Mouse (Mus musculus) midbrain, embryonic 11.5 days (tissue): Measurements from ENCODE around the gene Adh5. TPM values are rescaled to one million over a fixed set of nuclear protein-coding genes. Genes with fewer than 3 reads are reported as not detected.

ENCODE experiments used
- ATAC-seq: fragments of 200-750 bp; cut with Nextera tagmentation; 2 replicates; pipeline ENCODE4 v1.8.0; 2017; ENCODE audit warnings: moderate TSS enrichment, moderate library complexity; ENCODE audit not compliant: low FRiP score
- DNase-seq: peaks from one replicate; pipeline ENCODE4 v3.0.0; 2015; ENCODE audit warnings: low spot score; ENCODE audit errors: missing footprints
- H3K27ac ChIP-seq: fragments of 300-500 bp; sonication (generic); 2 replicates; pipeline ENCODE4 v1.5.1; 2014; ENCODE audit warnings: low read depth, low read length
- H3K27me3 ChIP-seq: fragments of 300-500 bp; sonication (generic); 2 replicates; pipeline ENCODE4 v1.6.1; 2014; ENCODE audit warnings: mild to moderate bottlenecking, low read length, moderate library complexity, mixed read lengths; ENCODE audit not compliant: control insufficient read depth, insufficient read depth
- H3K36me3 ChIP-seq: fragments of 300-500 bp; sonication (generic); 2 replicates; pipeline ENCODE4 v1.6.1; 2014; ENCODE audit warnings: mild to moderate bottlenecking, low read length, moderate library complexity, mixed read lengths; ENCODE audit not compliant: control insufficient read depth, insufficient read depth
- H3K4me1 ChIP-seq: fragments of 300-500 bp; sonication (generic); 2 replicates; pipeline ENCODE4 v1.6.1; 2014; ENCODE audit warnings: low read length; ENCODE audit not compliant: control insufficient read depth, insufficient read depth
- H3K4me2 ChIP-seq: fragments of 300-500 bp; sonication (generic); 2 replicates; pipeline ENCODE4 v1.6.1; 2014; ENCODE audit warnings: mild to moderate bottlenecking, moderate library complexity
- H3K4me3 ChIP-seq: fragments of 300-500 bp; sonication (generic); 2 replicates; pipeline ENCODE4 v1.5.1; 2014; ENCODE audit warnings: low read depth, low read length
- H3K9ac ChIP-seq: fragments of 300-500 bp; sonication (generic); 2 replicates; pipeline ENCODE4 v1.6.1; 2014; ENCODE audit warnings: low read length
- H3K9me3 ChIP-seq: fragments of 300-500 bp; sonication (generic); 2 replicates; pipeline ENCODE4 v1.6.1; 2016; ENCODE audit warnings: low read length; ENCODE audit not compliant: control insufficient read depth
- WGBS: fragments of 180-500 bp; shearing (Covaris S2); extraction: QIAGEN DNeasy Blood & Tissue Kit; methylation state at CpG from one replicate; pipeline ENCODE4 v1.1.7; 2014; 5-methylcytosine and 5-hydroxymethylcytosine counted together
- polyA plus RNA-seq: library from polyadenylated mRNA; unstranded; fragments of >200 nt; fragmentation: Nextera tagmentation; extraction: Ambion mirVana; gene quantifications from 2 replicates; pipeline ENCODE4 v1.2.1, GENCODE M21; 2014

The Adh5 gene
- polyA plus RNA-seq, result 279 and 283 TPM in 2 replicates

DNA sequence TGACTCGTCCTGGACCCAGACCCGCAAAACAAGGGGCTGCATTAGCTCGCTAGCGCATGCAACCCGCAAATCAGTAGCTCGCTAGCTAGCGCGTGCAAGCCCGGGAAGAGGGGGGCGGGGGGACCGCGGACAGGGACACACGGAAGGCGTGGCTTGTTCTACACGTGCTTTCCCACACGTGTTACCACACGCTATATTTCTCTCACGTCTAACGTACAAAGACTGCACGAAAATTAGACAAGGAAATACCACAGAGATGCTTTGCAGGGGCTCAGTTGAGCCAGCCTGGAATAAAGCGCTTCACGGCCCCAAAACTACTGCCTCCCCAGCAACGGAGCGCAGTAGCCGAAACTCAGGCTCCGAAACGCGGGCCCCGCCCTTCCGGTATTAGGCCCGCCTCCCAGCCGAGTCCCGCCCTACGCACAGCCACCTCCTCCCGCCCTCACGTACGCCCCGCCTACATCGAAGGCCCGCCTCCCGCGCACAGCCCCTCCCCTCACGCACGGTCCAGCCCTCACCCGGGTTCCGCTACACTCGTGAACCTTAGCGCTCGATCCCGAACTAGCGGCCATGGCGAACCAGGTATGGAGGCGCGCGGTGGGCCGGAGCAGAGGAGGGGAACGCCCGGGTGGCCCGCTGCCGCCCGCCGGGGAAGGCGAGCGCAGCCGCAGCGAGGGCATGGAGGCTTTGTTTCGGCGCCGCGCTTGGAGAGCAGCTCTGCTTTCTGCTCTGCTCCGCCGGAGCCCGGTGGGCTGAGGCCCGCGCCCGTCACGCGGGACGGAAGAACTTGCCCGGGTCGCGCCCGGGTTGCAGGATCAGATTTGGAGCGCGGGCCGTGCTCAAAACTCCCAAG is at the start of gene Adh5:
TSS of gene Adh5 (plus strand) at position 482 of the 853 bp plus-strand sequence.
- DNase-seq, result peak; percentile 100
- Histone ChIP-seq H3K4me2 (peak within 1 kb of the TSS; percentile 76), H3K36me3 (peaks cover 8% of the 10 kb centered on the region), H3K9ac (peak within 1 kb of the TSS; percentile 87), H3K27me3 (no peaks in the 10 kb centered on the region), H3K4me3 (peak within 1 kb of the TSS; percentile 82), H3K9me3 (no peaks in the 10 kb centered on the region), H3K4me1 (peaks cover 10% of the 10 kb centered on the region), H3K27ac (peak within 1 kb of the TSS; percentile 62)
- ATAC-seq, result peak; percentile 99
- WGBS, result under 1% methylated on average over 85 of the region's 86 CpGs

DNA sequence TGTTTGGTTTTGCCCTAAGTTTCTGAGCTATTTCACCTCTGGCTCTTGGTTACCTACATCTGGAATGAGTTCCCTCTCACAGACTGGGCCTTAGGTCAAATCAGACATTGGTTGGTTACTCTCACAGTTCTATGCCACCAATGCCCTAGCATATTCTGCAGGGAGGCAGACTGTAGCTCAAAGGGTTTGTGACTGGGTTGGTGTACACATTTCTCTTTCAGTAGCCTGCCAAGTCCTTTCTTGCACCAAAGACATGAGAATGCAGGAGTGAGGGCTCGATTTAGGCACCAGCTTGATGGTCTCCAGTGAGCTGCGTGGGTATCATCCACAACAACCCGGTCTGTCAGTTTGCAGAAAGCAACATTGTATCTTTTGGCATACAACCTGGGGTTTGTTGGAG is 38.0 kb upstream of the Adh5 start:
- H3K9ac ChIP-seq, result no peak overlapping the region
- ATAC-seq (no peak), DNase-seq (peak; percentile 83)
- H3K4me3 ChIP-seq, result no peak overlapping the region
- H3K4me2 ChIP-seq, result no peak overlapping the region
- H3K27me3 ChIP-seq, result no peaks in the 10 kb centered on the region
- H3K4me1 ChIP-seq, result no peaks in the 10 kb centered on the region
- H3K9me3 ChIP-seq, result no peaks in the 10 kb centered on the region
- H3K36me3 ChIP-seq, result no peaks in the 10 kb centered on the region
- H3K27ac ChIP-seq, result no peak overlapping the region
- WGBS, result 73% methylated on average over 3 of the region's 3 CpGs

DNA sequence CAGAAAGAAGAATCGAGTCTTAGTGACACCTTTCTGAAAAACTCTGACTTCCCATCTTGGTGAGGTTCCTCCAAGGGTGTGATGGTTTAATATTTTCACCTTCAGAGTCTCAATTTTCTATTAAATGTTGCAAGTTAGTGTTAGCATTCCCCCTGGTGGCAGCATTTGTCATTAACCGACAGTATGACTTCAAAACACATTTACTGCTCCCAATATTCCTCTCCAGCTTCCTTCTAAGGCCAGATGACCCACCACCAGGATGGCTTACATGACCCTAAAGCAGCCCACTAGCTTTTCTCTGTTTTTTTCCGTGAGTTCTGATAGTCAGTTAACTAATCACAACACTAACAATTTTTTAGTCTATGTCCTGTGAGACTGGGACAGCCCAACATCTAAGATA is 37.6 kb upstream of the Adh5 start:
- no peak for ATAC-seq
- Histone ChIP-seq H3K27ac (no peak overlapping the region), H3K9ac (no peak overlapping the region), H3K27me3 (no peaks in the 10 kb centered on the region), H3K4me3 (no peak overlapping the region), H3K4me2 (no peak overlapping the region), H3K36me3 (no peaks in the 10 kb centered on the region), H3K9me3 (no peaks in the 10 kb centered on the region), H3K4me1 (no peaks in the 10 kb centered on the region)
- 49% methylated on average over 3 of the region's 3 CpGs for WGBS
- peak; percentile 89 for DNase-seq

- Histone ChIP-seq H3K36me3 (no peaks in the 10 kb centered on the region), H3K4me1 (no peaks in the 10 kb centered on the region), H3K4me3 (no peak overlapping the region), H3K4me2 (no peak overlapping the region), H3K27me3 (no peaks in the 10 kb centered on the region), H3K9ac (no peak overlapping the region), H3K9me3 (no peaks in the 10 kb centered on the region), H3K27ac (no peak overlapping the region)
- WGBS, result 88% methylated on average over 7 of the region's 7 CpGs
- DNase-seq (no peak), ATAC-seq (no peak)
These were observed 37.1 kb upstream of the Adh5 start for GRCm38 (mm10) chr3:138405840-138406239.

GRCm38 (mm10) chr3:138407920-138408319 is 35.0 kb upstream of the Adh5 start:
- Histone ChIP-seq H3K4me2 (no peak overlapping the region), H3K27me3 (no peaks in the 10 kb centered on the region), H3K9me3 (no peaks in the 10 kb centered on the region), H3K27ac (no peak overlapping the region), H3K4me1 (no peaks in the 10 kb centered on the region), H3K36me3 (no peaks in the 10 kb centered on the region), H3K4me3 (no peak overlapping the region), H3K9ac (no peak overlapping the region)
- DNase-seq, result no peak
- ATAC-seq, result no peak
- WGBS, result 91% methylated on average over 1 of the region's 1 CpGs

GRCm38 (mm10) chr3:138409585-138409984 is 33.3 kb upstream of the Adh5 start:
- DNase-seq (no peak), ATAC-seq (no peak)
- H3K9ac ChIP-seq, result no peak overlapping the region
- no peaks in the 10 kb centered on the region for H3K36me3 ChIP-seq
- H3K27me3 ChIP-seq, result no peaks in the 10 kb centered on the region
- no peaks in the 10 kb centered on the region for H3K4me1 ChIP-seq
- no peak overlapping the region for H3K27ac ChIP-seq
- 91% methylated on average over 1 of the region's 1 CpGs for WGBS
- no peak overlapping the region for H3K4me2 ChIP-seq
- no peaks in the 10 kb centered on the region for H3K9me3 ChIP-seq
- H3K4me3 ChIP-seq, result no peak overlapping the region

DNA sequence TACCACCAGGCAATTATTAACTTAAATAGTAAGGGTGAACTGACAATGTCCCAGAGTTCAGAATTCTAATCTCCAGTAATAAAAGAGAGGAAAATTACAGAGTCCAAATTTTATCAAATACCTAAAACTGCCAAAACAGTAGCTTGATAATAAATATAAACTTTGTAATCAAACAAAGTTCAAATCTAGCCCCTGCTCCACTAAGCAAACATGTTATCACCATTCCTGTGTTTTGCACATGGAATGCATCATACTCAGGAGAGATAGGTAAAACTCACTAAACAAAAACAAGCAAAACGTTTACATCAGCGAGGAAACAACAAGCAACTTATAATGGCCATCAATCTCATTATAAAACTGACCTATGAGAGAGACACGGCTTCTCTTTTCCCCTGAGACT is 32.7 kb upstream of the Adh5 start:
- no peaks in the 10 kb centered on the region for H3K36me3 ChIP-seq
- H3K4me2 ChIP-seq, result no peak overlapping the region
- no peak overlapping the region for H3K4me3 ChIP-seq
- H3K9me3 ChIP-seq, result no peaks in the 10 kb centered on the region
- H3K27ac ChIP-seq, result no peak overlapping the region
- DNase-seq (no peak), ATAC-seq (no peak)
- no peak overlapping the region for H3K9ac ChIP-seq
- no peaks in the 10 kb centered on the region for H3K27me3 ChIP-seq
- 78% methylated on average over 3 of the region's 3 CpGs for WGBS
- no peaks in the 10 kb centered on the region for H3K4me1 ChIP-seq

- H3K4me1 ChIP-seq, result no peaks in the 10 kb centered on the region
- H3K9ac ChIP-seq, result no peak within 1 kb of the TSS
- H3K27ac ChIP-seq, result no peak within 1 kb of the TSS
- H3K4me2 ChIP-seq, result no peak within 1 kb of the TSS
- DNase-seq, result peak; percentile 85
- H3K36me3 ChIP-seq, result no peaks in the 10 kb centered on the region
- H3K27me3 ChIP-seq, result no peaks in the 10 kb centered on the region
- WGBS, result 75% methylated on average over 6 of the region's 6 CpGs
- H3K4me3 ChIP-seq, result no peak within 1 kb of the TSS
- ATAC-seq, result no peak
- no peaks in the 10 kb centered on the region for H3K9me3 ChIP-seq
These were observed 27.7 kb upstream of the Adh5 start, which contains the start of gene Adh4 for GRCm38 (mm10) chr3:138415121-138415690. Adh4 (plus strand) TSS chr3:138415466.

GRCm38 (mm10) chr3:138419369-138419768 is 23.5 kb upstream of the Adh5 start:
- Histone ChIP-seq H3K4me1 (no peaks in the 10 kb centered on the region), H3K36me3 (no peaks in the 10 kb centered on the region), H3K9me3 (no peaks in the 10 kb centered on the region), H3K9ac (no peak overlapping the region), H3K27me3 (no peaks in the 10 kb centered on the region), H3K4me3 (no peak overlapping the region), H3K4me2 (no peak overlapping the region), H3K27ac (no peak overlapping the region)
- ATAC-seq (no peak), DNase-seq (no peak)
- 86% methylated on average over 6 of the region's 6 CpGs for WGBS
